ENCODE assay signal across 11 mouse cellular contexts in genomic region chr16:90279058-90279457, GRCm38 (mm10). TPM values are rescaled to one million over a fixed set of nuclear protein-coding genes. Genes with fewer than 3 reads are reported as not detected.
A peak's percentile ranks its signal among the peaks of the same experiment; 100 is the strongest.
DNase-seq lines count a peak whose midpoint lies in the region; TF ChIP-seq lines count a peak whose summit lies in the region.
"Had no signal": no experiment of that assay in that cellular context is flagged by ENCODE, and none has a peak within 500 bp of the region (broad histone marks: within the 10 kb centered on the region; RNA-seq: fewer than 3 reads in every experiment).

No protein-coding gene starts in this region.

- H3K4me1 ChIP-seq in MEL (ENCODE audit: control insufficient read depth in 1 of 2, insufficient read depth in 2 of 2, low read length in 2 of 2) = peaks cover 20 to 28% of the 10 kb centered on the region in 2 experiments

- DNase-seq in kidney, postnatal 10 days = peak; percentile 27
- DNase-seq in kidney, adult 18-20 months = no peak
- DNase-seq in 416B (ENCODE audit: low read depth) = peak; percentile 86
- peak; percentile 95 for DNase-seq in MEL (ENCODE audit: low read depth, low spot score)
- peak; percentile 71 for DNase-seq in liver
- DNase-seq in ovary, postnatal 10 days (ENCODE audit: low spot score) = no peak
- DNase-seq in layer of hippocampus, adult 18-20 months (ENCODE audit: low spot score in 2 of 2) = no peak
- no peak for DNase-seq in left cerebral cortex, adult 18-20 months (ENCODE audit: low spot score in 2 of 2)
- DNase-seq: cerebellum, adult 11 months; right cerebral cortex, adult 18-20 months had no signal

- H3K36me3 ChIP-seq in MEL (ENCODE audit: control insufficient read depth in 1 of 2, insufficient read depth in 2 of 2, low read length in 2 of 2) = peaks cover 6 to 47% of the 10 kb centered on the region in 2 experiments
- H3K36me3 ChIP-seq: embryonic facial prominence, embryonic 12.5 days had no signal

- H3K4me3 ChIP-seq in MEL (ENCODE audit: control insufficient read depth in 1 of 2, insufficient read depth in 1 of 2, low read depth in 2 of 2, low read length in 2 of 2) = no peak overlapping the region; a peak in 1 of 4 replicates
- H3K4me3 ChIP-seq: embryonic facial prominence, embryonic 12.5 days had no signal

- peak in 1 of 2 experiments; percentile 26; a peak in 1 of 4 replicates for TF ChIP-seq POLR2A in MEL (IDR thresholded peaks at IDR 0.05; ENCODE audit: control insufficient read depth in 1 of 2, insufficient read depth in 1 of 2, low read depth in 1 of 2, low read length in 2 of 2, poor library complexity in 1 of 2)

- no peak for TF ChIP-seq CTCF in MEL (IDR thresholded peaks at IDR 0.05 in 2 of 3, conservative IDR thresholded peaks at IDR 0.05 in 1 of 3; ENCODE audit: control insufficient read depth in 1 of 3, insufficient read depth in 1 of 3, low read depth in 2 of 3, low read length in 3 of 3, poor library complexity in 1 of 3, severe bottlenecking in 1 of 3)

- H3K27me3 ChIP-seq in MEL (ENCODE audit: control insufficient read depth in 1 of 2, insufficient read depth in 2 of 2, low read length in 2 of 2) = no peaks in the 10 kb centered on the region
- H3K27me3 ChIP-seq: embryonic facial prominence, embryonic 12.5 days had no signal

- H3K9ac ChIP-seq in MEL (ENCODE audit: control insufficient read depth, low read depth, low read length, poor library complexity, severe bottlenecking) = peak overlapping the region; percentile 35; the same call in 1 of the 2 replicates
- H3K9ac ChIP-seq: embryonic facial prominence, embryonic 12.5 days had no signal

- peak; percentile 53 to 65 for TF ChIP-seq EP300 in MEL (IDR thresholded peaks at IDR 0.05; ENCODE audit: low read depth in 1 of 2, low read length in 2 of 2)

- no peaks in the 10 kb centered on the region for H3K9me3 ChIP-seq in MEL (replicated peaks; ENCODE audit: insufficient read depth, low read length)
- H3K9me3 ChIP-seq: embryonic facial prominence, embryonic 12.5 days had no signal

- no peak for TF ChIP-seq RAD21 in MEL (IDR thresholded peaks at IDR 0.05; ENCODE audit: low read depth, low read length)

- H3K79me2 ChIP-seq in MEL (ENCODE audit: control insufficient read depth, insufficient read depth, low read length, poor library complexity) = peaks cover 84% of the 10 kb centered on the region

- peak overlapping the region; percentile 55 for H3K27ac ChIP-seq in MEL (ENCODE audit: control insufficient read depth, low read depth, low read length)
- H3K27ac ChIP-seq: embryonic facial prominence, embryonic 12.5 days had no signal

TF ChIP-seq in MEL, 35 proteins besides CTCF, POLR2A, EP300 and RAD21:
- no peak for TF ChIP-seq MAX (IDR thresholded peaks at IDR 0.05; ENCODE audit: low read length)
- TF ChIP-seq POLR2AphosphoS2 (IDR thresholded peaks at IDR 0.05; ENCODE audit: low read length) = no peak
- no peak for TF ChIP-seq MAZ (IDR thresholded peaks at IDR 0.05; ENCODE audit: low read depth, low read length)
- no peak for TF ChIP-seq SMC3 (IDR thresholded peaks at IDR 0.05; ENCODE audit: low read depth, low read length)
- no peak for TF ChIP-seq UBTF (IDR thresholded peaks at IDR 0.05; ENCODE audit: borderline replicate concordance, insufficient read depth, low read depth, low read length)
- no peak for TF ChIP-seq NELFE (IDR thresholded peaks at IDR 0.05; ENCODE audit: low read depth, low read length)
- TF ChIP-seq KAT2A (conservative IDR thresholded peaks at IDR 0.05; ENCODE audit: low read depth, low read length) = no peak
- peak; percentile 96 for TF ChIP-seq SIN3A (IDR thresholded peaks at IDR 0.05; ENCODE audit: low read length)
- TF ChIP-seq MYC (IDR thresholded peaks at IDR 0.05; ENCODE audit: low read depth, low read length) = peak; percentile 60; the same call in 1 of the 2 replicates
- TF ChIP-seq ZMIZ1 (IDR thresholded peaks at IDR 0.05; ENCODE audit: low read depth, low read length) = no peak
- no peak for TF ChIP-seq MEF2A (IDR thresholded peaks at IDR 0.05; ENCODE audit: extremely low read depth, insufficient replicate concordance, low read depth, low read length, poor library complexity, severe bottlenecking)
- peak; percentile 37; the same call in 1 of the 2 replicates for TF ChIP-seq TCF12 (IDR thresholded peaks at IDR 0.05; ENCODE audit: low read depth, low read length)
- no peak for TF ChIP-seq E2F4 (IDR thresholded peaks at IDR 0.05; ENCODE audit: borderline replicate concordance, low read depth, low read length)
- TF ChIP-seq USF1 (IDR thresholded peaks at IDR 0.05; ENCODE audit: low read depth, low read length) = no peak
- peak; percentile 65; the same call in 1 of the 2 replicates for TF ChIP-seq TBP (IDR thresholded peaks at IDR 0.05; ENCODE audit: low read depth, low read length)
- no peak for TF ChIP-seq USF2 (IDR thresholded peaks at IDR 0.05; ENCODE audit: borderline replicate concordance in 1 of 2, insufficient read depth in 1 of 2, low read depth in 1 of 2, low read length in 2 of 2)
- no peak for TF ChIP-seq MYB (IDR thresholded peaks at IDR 0.05; ENCODE audit: low read depth, low read length)
- TF ChIP-seq CHD2 (IDR thresholded peaks at IDR 0.05; ENCODE audit: low read length) = no peak
- TF ChIP-seq ZC3H11A (IDR thresholded peaks at IDR 0.05; ENCODE audit: low read depth, low read length) = no peak
- no peak for TF ChIP-seq ELF1 (IDR thresholded peaks at IDR 0.05; ENCODE audit: low read depth, low read length)
- no peak for TF ChIP-seq POLR2AphosphoS5 (IDR thresholded peaks at IDR 0.05; ENCODE audit: borderline replicate concordance, low read depth, low read length)
- TF ChIP-seq ZKSCAN1 (IDR thresholded peaks at IDR 0.05; ENCODE audit: low read depth, low read length) = no peak
- no peak for TF ChIP-seq HCFC1 (IDR thresholded peaks at IDR 0.05; ENCODE audit: low read depth, low read length)
- TF ChIP-seq BHLHE40 (IDR thresholded peaks at IDR 0.05; ENCODE audit: borderline replicate concordance, low read depth, low read length) = no peak
- peak; percentile 63; the same call in 1 of the 2 replicates for TF ChIP-seq MAFK (IDR thresholded peaks at IDR 0.05; ENCODE audit: borderline replicate concordance, low read depth, low read length)
- no peak for TF ChIP-seq CHD1 (IDR thresholded peaks at IDR 0.05; ENCODE audit: low read depth, low read length)
- TF ChIP-seq JUND (IDR thresholded peaks at IDR 0.05; ENCODE audit: low read depth, low read length) = no peak
- TF ChIP-seq GABPA (IDR thresholded peaks at IDR 0.05; ENCODE audit: low read depth, low read length) = no peak; the same call in 1 of the 2 replicates
- no peak for TF ChIP-seq ZNF384 (IDR thresholded peaks at IDR 0.05; ENCODE audit: low read depth, low read length)
- TF ChIP-seq NRF1 (IDR thresholded peaks at IDR 0.05; ENCODE audit: insufficient read depth, low read depth, low read length, poor library complexity, severe bottlenecking) = no peak
- peak; percentile 77 for TF ChIP-seq MXI1 (IDR thresholded peaks at IDR 0.05; ENCODE audit: low read depth, low read length)
- peak; percentile 38; the same call in 1 of the 2 replicates for TF ChIP-seq GATA1 (IDR thresholded peaks at IDR 0.05; ENCODE audit: low read depth, low read length)
- no peak for TF ChIP-seq RCOR1 (IDR thresholded peaks at IDR 0.05; ENCODE audit: low read depth, low read length)
- peak; percentile 97 for TF ChIP-seq ETS1 (IDR thresholded peaks at IDR 0.05; ENCODE audit: low read depth, low read length)
- no peak for TF ChIP-seq TAL1 (IDR thresholded peaks at IDR 0.05; ENCODE audit: low read length)

RNA-seq across cellular contexts. Expression of gene Scaf4, which starts 5.2 kb away (rescaled TPM):
- total RNA-seq in MEL (2012; rRNA removed) = 12.2 and 12.3 TPM in 2 replicates
- polyA plus RNA-seq in MEL (2012; ENCODE audit: insufficient read depth in 1 of 2, insufficient read length in 2 of 2, low read depth in 1 of 2, low replicate concordance in 2 of 2, missing spikeins in 1 of 2) = 10 to 100 TPM in 1 of 2 experiments, not detected in 1; 56.2 TPM
- 10 to 100 TPM; 43.7 to 46.8 TPM for total RNA-seq in layer of hippocampus, adult 18-20 months (2021)
- 10 to 100 TPM; 38.2 to 42.2 TPM for total RNA-seq in left cerebral cortex, adult 18-20 months (2021)

RNA-seq across cellular contexts. Expression of gene Sod1, which starts 58.5 kb away (rescaled TPM):
- total RNA-seq in MEL (2012; rRNA removed) = 380 and 494 TPM in 2 replicates
- 1,000 to 10,000 TPM in 1 of 2 experiments, 100 to 1,000 TPM in 1; 474 to 1,094 TPM for polyA plus RNA-seq in MEL (2012; ENCODE audit: insufficient read depth in 1 of 2, insufficient read length in 2 of 2, low read depth in 1 of 2, low replicate concordance in 2 of 2, missing spikeins in 1 of 2)
- 100 to 1,000 TPM; 412 to 430 TPM for total RNA-seq in layer of hippocampus, adult 18-20 months (2021)
- 100 to 1,000 TPM; 426 to 447 TPM for total RNA-seq in left cerebral cortex, adult 18-20 months (2021)

Comparison
In these comparisons a context has a peak if more than half of its experiments do, and no peak if none do; other contexts are left out.
1. DNase-seq: peak in kidney, postnatal 10 days (single experiment), 416B (single experiment), MEL (single experiment) and liver (single experiment); none in kidney, adult 18-20 months (single experiment), ovary, postnatal 10 days (single experiment), layer of hippocampus, adult 18-20 months (0 of 2) and left cerebral cortex, adult 18-20 months (0 of 2).